Mouse (Mus musculus) heart, adult 9 months (tissue): Measurements from ENCODE around the gene Celsr3.

Experiments used
- DNase-seq, 2 experiments: peaks; one replicate each; pipeline ENCODE4 v3.0.0; 2022; ENCODE audit warnings: low spot score in 2 of 2

Gene Celsr3

DNA sequence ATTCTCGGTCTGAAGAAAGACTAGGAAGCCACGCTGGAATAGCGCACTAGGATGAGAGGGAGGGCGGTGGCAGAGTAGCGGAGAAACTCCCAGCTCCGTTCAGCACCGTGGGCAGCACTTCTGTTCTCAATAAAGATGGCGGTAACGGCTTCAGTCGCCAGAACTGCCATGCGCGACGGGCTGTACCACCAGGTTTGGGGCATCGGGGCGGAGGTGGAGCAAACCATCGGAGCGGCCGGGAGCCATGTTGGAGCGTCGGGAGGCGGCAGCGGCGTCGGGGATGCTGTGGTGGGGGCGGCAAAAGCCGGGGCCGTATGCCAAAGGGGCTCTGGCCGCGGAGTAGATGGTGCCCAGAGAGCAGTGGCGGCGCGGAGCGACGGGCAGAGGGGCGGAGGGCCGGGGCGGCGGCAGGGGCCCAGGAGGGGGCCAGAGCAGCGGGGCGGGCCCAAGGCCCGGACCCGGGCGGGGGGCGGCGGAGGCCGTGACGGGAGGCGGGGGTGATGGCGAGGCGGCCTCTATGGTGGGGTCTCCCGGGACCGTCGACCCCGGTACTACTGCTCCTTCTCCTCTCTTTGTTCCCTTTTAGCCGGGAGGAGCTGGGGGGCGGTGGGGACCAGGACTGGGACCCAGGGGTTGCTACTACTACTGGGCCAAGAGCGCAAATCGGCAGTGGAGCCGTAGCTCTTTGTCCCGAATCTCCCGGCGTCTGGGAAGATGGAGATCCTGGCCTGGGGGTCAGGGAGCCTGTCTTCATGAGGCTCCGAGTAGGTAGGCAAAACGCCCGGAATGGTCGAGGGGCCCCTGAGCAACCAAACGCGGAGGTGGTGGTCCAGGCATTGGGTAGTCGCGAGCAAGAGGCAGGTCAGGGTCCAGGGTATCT lies at the start of gene Celsr3:
Gene Celsr3 (plus strand): TSS at position 501 of the 880 bp plus-strand sequence.
- DNase-seq, result no peak

GRCm38 (mm10) chr9:108776614-108777013 lies 49.5 kb upstream of the Celsr3 start:
- DNase-seq, result no peak

GRCm38 (mm10) chr9:108777276-108777675 lies 48.8 kb upstream of the Celsr3 start:
- no peak for DNase-seq

DNA sequence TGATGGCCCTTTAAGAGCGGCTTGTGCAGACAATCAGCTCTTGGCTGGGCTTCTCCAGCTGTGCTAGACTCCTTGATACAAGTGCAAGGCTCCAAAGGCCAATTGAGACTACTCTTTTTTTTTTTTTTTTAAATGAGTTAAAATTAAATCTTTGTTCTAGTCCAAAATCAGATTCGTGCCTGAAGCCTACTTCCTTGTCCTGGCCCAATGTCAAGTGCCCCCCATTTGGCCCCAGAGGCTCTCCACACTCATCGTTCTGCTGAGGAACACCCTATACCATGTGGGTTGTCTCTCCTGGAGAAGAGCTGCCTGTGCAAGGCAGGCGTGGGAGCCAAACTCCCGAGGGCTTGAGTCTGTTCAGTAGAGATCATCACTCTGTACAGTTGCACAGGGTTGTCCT lies 45.2 kb upstream of the Celsr3 start:
- DNase-seq, result no peak

DNA sequence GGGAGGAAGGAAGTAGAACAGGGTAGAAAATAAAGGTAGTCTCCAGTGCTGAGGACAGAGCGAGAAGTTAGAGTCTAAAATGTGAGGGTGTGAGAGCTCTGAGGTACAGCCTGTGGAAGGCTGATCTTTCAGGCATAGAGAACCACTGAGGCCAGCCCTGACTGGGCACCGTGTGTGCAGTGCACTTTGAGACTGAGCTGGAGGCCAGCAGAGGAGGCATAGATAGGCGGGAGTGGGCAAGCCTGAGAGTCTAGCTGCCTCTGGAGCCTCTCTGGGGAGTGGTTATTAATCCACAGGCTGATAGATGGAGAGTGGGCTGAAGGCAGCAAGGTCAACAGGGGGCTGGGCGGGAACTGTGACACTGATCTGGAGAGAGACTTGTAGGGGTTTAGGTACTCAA lies 44.2 kb upstream of the Celsr3 start:
- DNase-seq, result no peak

- DNase-seq, result no peak
Measured at GRCm38 (mm10) chr9:108782836-108783547, 43.1 kb upstream of the Celsr3 start.

- peak; percentile 95 to 96 for DNase-seq
Measured at GRCm38 (mm10) chr9:108783548-108784463, 42.3 kb upstream of the Celsr3 start, which contains the start of gene Ip6k2. TSS of gene Ip6k2 (plus strand) at chr9:108783796.

- no peak for DNase-seq
Measured at GRCm38 (mm10) chr9:108785416-108785815, 40.7 kb upstream of the Celsr3 start.

DNA sequence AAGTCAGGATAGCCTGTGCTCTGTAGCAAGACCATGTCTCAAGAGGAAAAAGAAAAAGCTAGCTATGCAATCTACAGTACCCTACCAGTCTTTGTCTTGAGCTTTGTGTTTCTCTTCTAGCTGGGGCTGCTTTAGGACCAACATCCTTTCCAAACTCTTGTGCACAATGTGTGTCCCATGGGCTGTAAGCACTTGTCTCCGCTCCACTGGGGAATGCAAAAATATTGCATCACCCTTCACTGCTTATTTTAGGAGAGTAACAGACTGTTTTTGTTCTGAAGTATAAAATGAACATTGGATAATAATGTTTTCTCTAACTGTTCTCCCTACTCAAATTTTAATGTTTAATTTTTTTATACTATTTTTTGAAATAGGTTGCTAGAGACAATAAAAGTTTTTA lies 39.6 kb upstream of the Celsr3 start:
- peak; percentile 18 to 23 for DNase-seq

GRCm38 (mm10) chr9:108787080-108787479 lies 39.0 kb upstream of the Celsr3 start:
- DNase-seq, result no peak

DNA sequence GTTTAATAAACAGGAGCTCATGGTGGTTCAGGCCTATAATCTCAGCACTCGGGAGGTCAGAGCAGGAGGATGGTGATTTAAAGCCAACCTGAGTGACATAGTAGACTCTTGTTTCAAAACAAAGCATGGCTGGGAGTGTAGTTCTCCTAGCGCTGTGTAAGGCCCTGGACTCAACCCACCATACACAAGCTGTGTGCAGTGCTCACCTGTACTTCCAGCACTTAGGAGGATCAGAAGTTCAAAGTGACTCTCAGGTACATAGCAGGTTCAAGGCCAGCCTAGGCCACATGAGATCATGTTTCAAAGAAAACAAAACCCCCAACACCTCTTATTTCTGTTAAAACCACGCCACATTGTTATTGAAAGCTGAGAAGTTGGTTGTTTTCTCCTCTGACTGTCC lies 37.4 kb upstream of the Celsr3 start:
- no peak for DNase-seq

DNA sequence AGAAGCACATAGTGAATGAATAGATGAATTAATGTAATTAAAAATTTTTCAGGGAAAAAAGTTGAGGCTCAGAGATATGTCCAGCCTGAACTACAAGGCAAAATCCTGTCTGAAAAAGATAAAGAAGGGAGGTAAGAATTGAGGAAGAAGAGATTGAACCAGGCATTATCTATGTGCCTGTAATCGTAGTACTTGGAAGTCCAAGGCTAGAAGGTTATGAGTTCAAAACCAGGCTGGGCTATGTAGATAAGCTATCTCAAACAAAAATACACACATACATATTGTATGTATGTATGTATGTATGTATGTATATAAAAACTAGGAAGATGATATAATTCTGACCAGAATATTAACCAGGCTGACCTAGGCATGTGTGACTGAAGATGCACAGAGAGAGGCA lies 33.8 kb upstream of the Celsr3 start:
- no peak for DNase-seq

GRCm38 (mm10) chr9:108792730-108793129 lies 33.4 kb upstream of the Celsr3 start:
- no peak for DNase-seq

- no peak for DNase-seq
Measured at GRCm38 (mm10) chr9:108795281-108795680, 30.8 kb upstream of the Celsr3 start.

DNA sequence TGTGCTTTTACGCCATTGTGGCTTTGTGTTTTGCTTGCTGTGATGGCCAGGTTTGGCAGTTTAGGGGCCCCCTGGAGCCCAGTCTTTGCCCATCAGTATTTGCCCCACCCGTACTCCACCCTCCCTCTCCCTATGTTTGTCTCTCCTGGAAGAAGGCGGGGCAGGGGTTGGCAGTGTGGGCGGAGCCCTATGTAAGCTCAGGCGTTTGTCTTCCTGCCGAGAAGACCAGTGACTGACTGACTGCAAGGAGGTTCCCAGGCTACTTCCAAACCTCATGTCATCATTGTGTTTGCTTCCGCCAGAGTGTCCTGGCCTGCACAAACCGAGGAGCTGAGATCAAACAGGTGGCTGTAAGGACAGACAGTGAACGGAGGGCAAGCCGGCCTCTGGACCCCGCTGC lies 30.4 kb upstream of the Celsr3 start:
- peak; percentile 58 to 60 for DNase-seq

- peak in 1 of 2 experiments; percentile 17 for DNase-seq
Measured at GRCm38 (mm10) chr9:108796351-108796981, 29.7 kb upstream of the Celsr3 start.

DNA sequence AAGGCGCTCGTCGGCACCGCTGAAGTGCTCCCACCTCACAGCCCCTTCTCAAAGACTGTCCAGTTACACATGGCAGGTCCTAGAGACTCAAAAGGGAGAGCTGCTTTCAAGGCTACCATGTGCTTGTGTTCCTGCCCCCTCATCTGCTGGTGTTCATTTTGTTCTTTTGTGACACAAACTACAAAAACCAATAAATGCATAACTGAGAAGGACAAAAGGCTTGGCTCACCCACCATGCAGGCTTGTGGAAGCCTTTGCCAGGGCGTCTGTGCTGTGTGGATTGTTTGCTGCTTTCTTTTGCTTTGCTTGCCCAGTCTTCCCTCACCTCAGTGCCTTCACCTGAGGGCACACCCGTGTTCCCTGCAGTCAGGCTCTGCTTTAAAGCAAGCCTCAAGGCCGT lies 28.6 kb upstream of the Celsr3 start:
- no peak for DNase-seq

DNA sequence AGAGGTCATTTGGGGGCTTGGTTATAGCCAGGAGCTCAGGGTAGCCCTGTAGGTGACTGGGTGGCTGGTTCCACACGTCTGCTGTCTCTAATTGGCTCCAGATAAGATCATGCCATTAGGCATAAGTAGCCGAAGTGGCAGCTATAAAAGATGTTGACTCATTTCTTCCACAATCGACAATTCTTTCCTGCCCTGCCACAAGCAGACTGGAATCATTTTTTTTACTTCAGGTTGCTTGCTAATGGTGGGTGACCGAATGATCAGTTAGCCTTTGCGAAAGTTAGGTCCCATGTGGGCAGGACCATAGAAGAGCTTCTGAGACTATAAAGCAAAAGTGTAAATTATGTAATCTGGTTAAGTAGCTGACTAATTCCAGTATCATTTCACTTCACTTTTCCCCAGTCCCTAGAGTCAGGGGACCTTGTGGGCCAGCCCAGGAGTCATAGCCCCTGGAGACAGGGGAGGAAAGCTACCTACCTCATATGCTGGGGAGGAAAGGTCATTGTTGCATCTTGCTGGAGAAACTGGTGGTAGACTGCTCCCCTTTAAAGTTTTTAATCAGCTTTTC lies 27.5 kb upstream of the Celsr3 start:
- no peak for DNase-seq

- no peak for DNase-seq
Measured at GRCm38 (mm10) chr9:108799564-108799963, 26.6 kb upstream of the Celsr3 start.

DNA sequence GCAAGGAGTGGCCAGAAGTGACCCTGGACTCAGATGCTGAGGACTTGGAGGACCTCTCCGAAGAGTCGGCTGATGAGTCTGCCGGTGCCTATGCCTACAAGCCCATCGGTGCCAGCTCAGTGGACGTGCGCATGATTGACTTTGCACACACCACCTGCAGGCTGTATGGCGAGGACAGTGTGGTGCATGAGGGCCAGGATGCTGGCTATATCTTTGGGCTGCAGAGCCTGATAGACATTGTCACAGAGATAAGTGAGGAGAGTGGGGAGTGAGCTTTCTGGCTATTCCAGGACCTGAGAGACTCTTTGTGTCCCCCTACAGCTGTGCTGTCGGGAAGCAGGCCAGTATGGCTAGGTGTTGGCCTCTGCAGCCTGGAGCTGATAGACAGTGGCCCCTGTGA lies 20.4 kb upstream of the Celsr3 start:
- no peak for DNase-seq

DNA sequence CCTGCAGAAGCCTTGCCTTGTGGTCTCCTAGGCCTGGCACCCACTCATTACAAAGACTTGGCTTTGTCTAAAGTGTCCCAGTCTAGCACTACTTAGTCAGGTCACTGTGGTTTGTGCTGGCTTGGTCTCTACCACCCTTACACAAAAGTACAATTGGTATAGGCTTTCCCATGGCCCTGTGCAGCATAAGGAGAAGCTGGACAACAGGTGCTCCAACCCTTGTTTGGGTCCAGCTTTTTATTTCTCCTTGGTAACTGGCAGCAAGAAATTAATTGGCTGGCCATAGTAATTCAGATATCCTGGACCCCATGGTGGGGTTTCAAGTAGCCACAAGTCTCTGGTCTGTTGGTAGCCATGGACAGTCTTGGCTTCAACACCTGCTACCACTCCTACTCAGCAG lies 19.7 kb upstream of the Celsr3 start:
- DNase-seq, result no peak
